Mouse (Mus musculus) adrenal gland, postnatal 10 days (tissue): ENCODE measurements at regions not wholly inside any gene's neighbourhood (a gene's known extent, or its start where the extent isn't known, plus 50 kb on each side); places are given as distances from the start of the nearest gene placed in this dataset.

Experiments
- DNase-seq: peaks from one replicate; pipeline ENCODE4 v3.0.0; 2021; ENCODE audit warnings: mixed read lengths

DNA sequence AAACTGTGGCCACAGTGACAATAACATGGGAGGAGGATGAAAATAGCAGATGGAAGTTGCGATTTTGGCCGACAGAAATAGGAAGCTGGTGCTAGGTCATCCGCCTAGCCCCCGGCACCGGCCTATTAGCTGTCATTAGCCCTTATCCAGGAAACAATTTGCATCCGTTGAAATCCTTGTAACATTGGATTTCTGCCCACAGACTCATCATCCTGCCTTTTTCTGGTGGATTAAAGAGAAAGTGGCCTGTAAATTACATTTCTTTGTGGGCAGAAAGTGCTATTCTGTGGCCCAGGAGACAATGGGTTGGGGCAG lies 261.1 kb upstream of the Gm10131 start:
- peak; percentile 11 for DNase-seq

DNA sequence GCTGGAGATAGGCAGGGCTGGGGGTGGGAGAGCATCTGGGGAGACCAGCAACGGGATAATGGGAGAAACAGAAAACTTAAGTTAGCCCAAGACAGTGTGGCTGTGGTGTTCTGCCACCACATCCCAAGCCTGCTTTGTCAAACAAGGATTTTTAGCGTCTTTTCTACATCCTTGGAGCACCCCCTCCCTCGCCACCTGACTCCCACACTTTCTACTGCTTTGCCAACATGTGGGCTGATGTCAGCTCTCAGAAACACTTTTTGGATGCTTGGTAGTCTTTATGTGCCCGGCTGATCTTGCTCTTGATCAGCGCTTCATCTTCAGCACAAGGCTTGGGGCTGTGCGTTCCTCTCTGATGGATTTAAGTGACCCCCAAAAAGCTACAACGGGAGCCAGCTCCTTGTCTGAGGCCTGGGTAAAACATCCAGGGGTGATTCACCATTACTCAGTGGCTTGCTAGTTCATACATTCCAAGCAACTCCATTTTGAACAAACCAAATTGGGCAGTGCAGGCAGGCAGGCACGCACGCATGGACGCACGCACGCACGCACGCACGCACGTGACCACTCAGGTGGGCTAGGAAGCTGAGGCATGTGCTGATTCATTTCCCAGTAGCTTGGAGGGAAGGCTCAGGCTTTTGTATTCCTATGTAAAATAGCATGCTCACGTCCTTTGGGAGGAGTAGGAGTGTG lies 260.6 kb upstream of the Gm10131 start:
- DNase-seq = no peak

DNA sequence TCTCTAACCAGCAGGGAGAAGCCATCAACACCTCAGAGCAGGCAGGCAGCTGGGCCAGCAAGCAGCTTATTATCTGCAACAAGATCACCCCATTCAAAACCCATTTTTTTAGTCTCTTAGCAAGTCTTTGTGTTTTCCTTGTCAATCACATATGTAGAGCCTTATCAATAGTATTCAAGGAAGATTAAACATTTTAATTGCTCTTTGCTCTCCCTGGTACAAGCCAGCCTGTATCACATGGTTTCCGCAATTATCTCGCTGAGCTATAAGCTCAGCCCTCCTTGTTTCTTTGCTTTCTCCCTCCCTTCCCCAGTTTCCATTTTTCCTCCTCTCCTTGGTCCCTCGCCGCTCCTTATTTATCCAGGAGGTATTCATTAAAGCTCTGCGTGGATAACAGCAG lies 259.9 kb upstream of the Gm10131 start:
- DNase-seq = no peak

DNA sequence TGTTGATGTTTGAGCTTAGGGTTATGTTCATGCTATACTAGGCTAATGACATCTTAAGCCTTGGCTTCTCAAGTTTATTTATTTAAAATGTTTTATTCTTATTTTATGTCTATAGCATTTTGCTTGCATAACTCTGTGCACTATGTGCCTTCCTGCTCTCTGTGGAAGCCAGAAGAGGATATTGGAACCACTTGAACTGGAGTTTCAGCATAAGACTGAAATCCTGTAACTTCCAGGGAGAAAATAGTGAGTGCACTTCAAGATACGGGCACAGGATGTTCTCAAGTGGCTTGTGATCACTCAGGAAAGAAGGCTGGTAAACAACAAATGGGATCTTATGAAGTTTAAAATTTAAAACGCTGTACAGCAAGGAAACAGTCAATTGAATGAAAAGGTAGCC lies 257.0 kb upstream of the Gm10131 start:
- DNase-seq = no peak

DNA sequence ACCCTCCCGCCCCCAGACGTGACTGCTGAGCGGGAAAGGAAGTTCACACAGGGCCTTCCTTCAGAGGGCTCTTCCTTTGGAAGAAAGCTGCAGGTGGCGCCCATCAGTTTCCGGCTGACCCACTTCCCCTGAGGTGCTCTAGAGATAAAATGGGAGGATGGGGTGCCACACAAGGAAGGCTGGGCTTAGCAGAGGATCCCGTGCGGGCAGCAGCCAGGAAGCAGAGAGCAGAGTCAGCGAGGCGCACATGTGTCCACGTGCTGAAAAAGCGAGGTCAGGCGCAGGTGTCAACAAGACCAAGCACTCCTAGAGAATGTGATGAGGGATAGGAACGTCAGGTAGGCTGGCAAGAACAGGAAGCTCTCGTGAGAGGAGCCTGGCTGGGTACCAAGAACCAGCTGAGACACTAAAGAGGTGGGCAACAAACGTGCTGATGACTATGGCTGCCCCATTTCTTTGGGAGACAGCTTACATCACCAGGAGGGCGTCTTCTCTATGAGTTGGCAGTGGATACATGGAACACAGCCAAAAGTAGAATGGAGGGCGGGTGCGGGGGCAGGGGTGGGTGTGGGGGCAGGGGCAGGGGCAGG lies 253.0 kb upstream of the Gm10131 start:
- no peak for DNase-seq

DNA sequence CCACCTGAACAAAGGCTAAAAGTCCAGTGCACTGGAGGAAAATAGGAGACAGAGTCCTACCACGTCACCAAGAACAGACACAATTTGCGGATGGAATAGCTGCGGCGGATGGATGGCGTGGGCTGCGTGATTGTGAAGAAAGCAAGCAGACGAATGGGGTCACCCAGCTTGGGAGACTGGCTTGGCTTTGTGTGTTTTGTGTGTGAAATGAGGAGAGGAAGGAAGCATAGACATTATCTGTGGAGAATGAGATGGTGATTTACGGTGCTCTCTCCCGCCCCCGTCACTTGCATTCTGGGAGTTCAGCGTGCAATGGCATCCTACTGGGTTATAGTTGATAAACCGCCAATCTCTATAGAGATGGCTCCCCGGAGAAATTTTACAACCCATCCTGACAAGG lies 252.1 kb upstream of the Gm10131 start:
- no peak for DNase-seq

DNA sequence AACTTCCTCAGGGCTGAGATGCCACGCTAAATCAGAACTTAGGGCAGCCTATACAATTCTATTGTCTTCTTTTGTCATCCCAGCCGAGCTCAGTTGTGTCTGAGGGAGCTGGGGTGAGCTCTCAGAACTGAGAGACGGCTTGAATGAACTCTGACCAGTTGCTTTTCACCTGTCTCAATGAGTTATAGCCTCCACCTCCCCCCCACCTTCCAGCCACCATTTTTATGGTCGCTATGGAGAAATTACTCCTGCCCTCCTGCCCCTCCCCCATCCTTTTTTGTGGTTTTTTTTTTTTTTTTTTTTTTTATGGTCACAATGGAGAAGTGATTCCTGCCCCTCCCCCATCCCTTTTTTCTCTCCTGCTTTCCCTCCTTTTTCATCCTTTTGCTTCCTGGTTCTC lies 251.6 kb upstream of the Gm10131 start:
- no peak for DNase-seq

DNA sequence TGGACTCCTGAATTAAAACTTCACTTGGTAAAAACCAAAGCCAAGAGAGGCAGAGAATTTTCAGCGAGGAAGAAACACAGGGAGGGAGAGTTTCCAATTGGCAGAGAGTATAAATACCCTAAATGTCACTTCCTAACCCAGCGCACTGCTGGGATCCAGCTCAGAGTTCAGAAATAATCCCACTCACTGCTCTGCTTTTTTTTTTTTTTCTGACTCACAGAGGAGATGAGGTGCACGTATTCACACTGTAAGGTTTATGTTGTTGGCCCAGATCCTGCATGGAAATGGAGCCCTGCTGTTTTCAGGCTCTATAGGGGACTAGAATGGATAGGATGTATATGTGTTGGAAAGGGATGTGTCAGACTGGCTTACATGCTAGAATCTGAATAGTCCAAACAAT lies 249.8 kb upstream of the Gm10131 start:
- DNase-seq = no peak

DNA sequence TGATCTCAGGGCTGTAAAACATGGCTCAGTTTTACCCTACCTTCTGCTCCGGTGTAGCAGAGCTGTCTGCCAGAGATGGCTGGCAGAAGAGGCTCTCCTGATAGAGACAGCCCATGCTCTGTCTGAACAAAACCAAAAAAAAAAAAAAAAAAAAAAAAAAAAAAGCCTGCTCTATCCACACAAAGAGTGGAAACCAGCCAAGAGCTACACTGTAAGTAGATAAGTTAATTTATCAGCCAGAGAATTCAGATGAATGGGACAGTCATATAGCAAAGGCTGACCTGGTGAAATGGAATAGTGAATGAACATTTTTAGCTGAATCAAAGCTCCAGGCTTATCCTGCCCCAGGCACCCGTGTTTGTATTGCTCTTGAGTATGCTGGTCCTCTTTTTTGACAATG lies 248.2 kb upstream of the Gm10131 start:
- DNase-seq = no peak

DNA sequence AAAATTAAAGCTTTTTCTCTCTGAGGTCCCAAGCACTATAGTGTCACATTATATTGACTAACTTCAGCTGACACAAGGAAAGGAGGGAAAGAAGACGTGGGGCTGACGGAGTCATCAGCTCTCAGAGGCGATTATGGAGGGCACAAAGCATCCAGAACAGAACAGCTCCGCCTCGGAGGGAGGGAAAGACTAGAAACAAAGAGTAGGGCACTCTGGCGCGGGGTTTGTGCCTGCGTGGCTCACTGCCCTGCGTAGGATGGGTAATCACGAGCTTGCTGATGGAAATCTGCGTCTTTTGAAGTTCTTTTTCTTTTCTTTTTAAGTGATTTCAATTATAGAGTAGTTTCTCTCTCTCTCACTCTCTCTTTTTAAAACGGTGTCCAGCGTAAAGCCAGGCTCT lies 243.5 kb upstream of the Gm10131 start:
- no peak for DNase-seq

DNA sequence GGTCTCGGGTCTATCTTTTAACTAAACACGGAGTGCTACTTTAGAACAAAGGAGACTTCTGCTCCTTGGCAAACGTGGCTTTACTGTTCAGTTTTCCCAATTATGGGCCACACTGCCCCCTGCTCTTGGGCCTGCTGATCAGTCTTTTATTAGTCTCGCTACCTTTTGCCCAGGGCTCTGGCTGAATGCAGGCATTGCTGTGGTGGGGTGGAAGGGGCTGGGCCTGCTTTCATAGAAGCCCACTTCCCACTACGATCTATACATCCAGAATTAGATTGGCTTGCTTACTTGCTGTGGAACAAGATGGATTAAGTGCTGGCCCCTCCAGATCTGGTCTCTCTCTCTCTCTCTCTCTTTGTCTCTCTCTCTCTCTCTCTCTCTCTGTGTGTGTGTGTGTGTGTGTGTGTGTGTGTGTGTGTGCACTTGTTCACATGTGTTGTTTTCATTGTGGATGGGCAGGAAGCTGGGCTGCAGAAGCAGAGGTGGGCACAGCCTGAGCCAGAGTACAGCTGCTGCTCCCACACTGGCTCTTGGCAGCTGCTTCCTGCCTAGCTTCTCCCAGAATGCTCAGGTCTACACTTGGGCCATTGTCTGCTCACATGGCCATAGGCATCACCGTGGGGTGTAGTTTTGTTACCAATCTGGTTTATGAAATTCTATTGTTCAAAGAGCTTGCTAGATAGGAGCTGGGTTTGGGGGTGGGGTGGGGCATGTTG lies 241.8 kb upstream of the Gm10131 start:
- no peak for DNase-seq

DNA sequence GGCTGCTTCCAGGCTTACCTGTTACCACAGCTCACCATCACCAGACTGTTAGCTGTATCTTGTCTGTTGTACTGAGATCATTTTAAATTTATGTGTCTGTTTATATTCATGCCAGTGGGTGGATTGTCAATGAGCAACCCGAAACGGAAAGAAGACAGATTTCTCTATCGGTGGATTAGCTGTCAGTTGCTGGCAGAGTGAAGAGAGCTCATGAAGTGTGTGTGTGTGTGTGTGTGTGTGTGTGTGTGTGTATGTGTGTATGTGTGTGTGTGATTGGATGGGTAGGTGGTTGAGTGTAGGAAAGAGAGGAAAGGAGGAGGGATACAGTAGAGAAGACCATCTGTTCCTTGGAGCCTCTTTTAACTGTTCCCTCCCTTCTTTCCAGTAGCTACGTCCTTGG lies 223.3 kb upstream of the Gm10131 start:
- no peak for DNase-seq

DNA sequence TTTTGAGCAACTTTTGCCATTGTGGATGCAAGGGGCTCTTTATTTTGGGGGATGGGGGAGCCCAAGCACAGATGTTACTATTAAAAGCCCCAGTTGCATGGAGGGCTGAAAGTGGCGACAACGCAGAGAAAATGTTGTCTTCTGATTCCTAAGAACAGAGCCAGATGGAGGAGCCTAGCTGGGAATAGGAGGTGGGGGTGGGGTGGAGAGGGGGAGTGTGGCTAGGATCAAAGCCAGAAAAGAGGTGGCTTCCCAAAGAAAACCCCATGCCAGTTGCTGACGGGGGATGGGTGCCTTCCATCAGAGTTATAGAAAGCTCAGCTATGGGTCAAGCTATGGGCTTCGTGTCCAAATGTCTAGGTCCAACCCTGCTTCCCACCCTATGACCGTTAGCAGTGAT lies 220.1 kb upstream of the Gm10131 start:
- DNase-seq = no peak

DNA sequence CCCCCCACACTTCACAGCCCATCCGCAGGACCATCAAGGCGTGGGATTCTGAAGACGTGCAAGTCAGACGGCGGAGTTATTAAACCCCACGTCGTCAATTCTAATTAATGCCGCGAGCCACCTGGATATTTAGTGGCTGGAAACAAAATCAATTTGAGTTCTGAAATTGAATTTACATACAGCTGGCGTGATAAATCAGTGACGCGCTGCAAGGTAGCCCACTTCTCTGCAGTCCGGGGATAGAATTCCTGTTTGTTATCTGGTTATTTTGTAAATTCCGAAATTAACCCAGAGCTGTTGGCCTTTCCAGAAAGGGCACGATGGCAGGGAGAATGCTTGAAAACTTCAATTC lies 215.1 kb upstream of the Gm10131 start:
- no peak for DNase-seq

DNA sequence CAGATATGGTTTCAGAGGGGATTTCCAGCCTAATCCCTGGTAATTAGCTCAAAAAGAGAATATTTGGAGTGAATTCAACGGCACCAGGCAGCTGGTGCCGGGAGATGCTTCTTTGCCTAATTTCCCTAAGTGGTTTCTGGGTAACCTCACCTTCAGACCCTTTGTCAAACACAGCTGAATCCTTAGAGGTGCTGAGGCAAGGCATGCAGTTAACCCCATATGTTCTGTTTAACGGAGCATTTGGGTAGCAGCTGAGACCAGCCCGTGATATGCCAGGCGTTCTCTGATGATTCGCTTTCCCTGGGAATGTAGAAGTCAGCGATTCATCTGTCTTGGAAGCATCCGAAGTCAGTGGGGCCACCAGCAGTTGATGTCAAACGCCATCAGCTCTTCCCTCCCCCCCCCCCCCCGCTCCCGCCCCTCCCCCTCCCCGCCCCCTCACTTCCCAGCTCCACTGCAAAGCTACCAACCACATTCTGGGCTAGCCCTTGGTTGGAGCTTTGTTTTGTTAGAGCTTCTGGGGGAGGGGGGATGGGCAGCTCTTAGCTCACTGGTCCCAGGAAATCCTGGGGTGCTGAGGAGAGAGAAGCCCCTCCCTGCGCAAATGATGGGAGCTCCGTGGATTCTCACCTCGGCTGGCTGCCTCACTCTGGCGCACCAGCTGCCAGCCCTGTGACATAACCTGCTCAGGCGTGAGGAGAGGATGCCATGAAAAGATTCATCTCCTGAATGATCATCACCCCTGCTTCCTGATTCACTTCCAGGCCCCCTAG lies 214.5 kb upstream of the Gm10131 start:
- no peak for DNase-seq

DNA sequence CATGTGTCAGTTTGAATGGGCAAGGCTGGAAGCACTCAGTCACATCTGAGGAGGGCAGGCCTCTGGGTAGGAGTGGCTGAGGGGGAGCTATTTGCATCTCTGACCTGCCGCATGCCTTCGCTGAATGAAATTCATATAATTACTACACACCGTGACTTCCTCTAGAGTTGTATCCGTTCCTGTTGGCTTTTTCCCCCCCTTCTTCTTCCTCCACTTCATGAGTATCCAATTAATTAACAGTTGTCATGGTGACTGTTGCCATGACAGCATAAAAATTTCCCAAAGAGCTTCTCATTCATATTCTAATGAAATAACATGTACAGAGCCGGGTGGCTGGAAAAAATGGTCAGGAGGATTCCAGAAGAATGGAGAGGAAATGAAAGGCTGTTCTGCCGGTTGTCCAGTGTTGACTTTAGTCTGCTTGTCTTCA lies 208.6 kb upstream of the Gm10131 start:
- no peak for DNase-seq

DNA sequence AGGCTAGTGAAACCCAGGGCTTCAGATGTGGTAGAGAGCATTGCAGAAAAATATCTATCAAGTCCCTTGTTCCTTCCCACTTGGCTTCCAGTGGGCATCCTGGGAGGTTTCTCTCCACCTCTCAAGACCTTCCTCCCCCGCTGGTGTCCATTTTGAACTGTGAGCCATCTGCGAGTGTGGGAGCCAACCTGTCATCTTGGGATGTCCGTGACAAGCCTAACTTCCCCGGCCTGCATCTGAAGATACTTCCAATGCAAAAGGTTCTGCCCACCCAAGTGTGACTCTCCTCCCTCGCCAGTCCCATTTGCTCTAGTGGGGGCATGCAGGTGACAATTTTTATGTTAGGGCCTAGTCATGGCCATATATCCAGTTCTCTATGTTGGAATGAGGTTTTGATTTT lies 208.2 kb upstream of the Gm10131 start:
- DNase-seq = no peak

DNA sequence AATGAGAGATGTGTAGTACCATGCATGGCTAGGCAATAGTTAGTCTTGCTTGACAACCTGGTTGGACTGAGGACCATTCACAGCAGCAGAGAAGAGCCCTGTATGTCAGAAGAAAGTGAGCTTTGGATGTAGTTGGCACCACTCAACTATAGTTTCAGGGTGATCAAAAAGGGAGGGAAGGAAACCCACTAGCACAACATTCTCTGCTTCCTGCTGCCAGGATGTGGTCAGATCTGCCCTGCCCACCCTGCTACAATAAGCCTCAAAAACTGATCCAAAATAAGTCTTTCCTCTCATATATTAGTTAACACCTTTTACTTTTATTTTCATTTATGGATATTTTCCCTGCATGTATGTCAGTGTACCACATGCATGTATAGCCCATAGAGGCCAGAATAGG lies 203.7 kb upstream of the Gm10131 start:
- DNase-seq = no peak

DNA sequence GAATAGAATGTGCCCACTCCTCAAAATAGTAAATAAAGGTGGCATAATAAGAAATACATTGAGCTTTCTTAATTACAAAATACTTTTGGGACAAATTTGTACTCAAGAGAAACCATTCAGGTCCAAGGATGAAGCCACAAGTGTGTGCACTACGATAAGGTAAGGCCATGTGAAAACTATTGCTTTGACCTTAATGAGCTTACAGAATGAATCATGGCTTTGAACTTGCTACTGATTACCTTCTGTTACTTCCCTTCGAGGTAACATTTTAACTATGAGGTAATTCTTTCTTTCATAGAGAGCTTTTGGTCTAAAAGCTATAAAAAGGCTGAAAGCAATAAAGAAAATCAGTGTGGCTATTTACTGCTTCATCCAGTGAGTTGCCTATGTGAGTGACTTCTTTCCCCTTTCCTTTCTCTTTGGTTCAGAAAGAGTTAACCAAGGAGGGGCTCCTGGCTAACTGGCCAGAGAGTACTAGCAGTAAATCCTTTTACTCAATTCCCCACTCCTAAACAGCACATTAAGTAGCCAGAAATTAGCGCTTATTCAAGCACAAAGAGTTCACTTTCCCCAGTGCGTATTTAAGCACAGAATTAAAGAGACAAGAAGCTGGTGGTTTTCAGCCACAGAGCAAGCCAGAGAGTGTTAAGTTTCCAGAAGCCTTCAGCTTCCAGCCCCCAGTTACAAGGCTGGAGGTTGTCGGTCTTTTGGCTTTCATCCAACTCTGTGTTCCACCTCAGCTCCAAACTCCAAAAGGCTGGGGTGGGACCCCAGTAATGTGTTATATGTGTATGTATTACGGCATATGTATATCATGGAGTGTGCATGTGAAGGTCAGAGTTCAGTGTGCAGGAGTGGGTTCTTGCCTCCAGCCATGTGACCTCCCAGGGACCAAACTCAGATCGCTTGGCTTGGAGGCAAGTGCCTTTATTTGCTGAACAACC lies 194.3 kb upstream of the Gm10131 start:
- DNase-seq = no peak

DNA sequence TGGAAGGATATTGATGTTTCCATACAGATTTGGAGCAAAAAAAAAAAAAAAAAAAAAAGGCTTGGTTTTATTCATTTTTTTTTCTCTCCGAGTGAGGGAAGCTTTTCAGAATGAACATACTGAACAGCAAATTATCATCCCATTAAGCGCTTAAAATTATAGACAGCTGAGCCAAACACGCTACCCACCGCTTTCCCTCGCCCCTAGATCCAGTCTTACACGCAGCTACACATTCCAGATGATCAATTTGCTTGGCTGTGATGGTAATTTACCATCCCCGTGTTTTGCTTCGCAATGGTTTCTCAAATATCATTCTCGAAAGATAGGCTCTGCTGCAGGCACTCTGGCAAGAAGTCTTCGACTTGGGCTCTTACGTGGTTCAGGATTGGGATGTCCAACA lies 192.3 kb upstream of the Gm10131 start:
- DNase-seq = no peak

DNA sequence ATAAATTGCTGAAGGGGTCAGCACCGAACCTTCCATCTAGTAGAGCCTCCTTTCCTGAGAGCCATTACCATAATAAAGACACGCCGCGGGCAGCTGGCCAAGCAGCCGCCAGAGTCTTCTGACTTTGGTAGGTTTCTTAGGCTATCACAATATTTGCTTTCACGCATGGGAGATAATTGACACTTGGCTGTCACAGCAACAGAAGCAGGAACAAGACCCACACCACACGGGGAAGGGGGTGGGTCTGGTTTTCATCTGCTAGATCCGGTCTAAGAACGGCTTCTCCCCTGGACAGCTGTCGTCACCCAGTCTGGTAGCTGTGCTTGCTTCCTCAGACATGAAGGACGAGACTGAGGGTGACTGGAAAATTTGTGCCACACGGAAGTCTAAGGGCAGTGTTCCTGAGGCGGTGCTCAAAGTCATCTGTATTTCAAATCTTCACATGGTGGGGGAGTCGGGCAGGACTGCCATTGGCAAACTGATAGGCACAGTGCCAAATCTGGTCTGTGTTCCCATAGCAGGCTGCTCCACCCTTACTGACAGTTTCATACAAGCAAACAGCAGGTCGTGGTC lies 188.9 kb upstream of the Gm10131 start:
- peak; percentile 24 for DNase-seq

DNA sequence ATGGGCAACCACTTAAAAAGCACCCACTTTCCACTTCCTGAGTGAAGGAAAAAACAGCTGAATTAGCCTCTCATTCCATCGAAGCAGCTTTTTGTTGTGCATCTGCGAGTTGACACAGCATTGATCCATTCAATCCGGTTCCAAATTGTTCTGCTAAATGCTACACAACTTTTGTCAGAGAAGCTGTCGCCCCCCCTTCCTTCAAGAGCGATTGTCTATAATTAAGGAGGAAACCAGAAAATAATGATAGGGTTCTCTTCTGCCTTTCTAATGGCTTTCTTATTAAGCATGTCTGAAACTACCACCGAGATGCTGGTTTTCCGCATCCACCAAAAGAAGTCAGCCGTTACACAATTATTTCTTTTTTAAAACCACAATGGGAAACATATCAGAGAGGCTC lies 183.2 kb upstream of the Gm10131 start:
- DNase-seq = no peak
